Mouse (Mus musculus) embryo, embryonic 11.5 days (tissue): ENCODE results near the gene Tdrd6.

ENCODE experiments used
- DNase-seq: peaks from one replicate; pipeline ENCODE4 v3.0.0-alpha.2; 2012; ENCODE audit warnings: low read depth, low spot score

Tdrd6 gene

DNA sequence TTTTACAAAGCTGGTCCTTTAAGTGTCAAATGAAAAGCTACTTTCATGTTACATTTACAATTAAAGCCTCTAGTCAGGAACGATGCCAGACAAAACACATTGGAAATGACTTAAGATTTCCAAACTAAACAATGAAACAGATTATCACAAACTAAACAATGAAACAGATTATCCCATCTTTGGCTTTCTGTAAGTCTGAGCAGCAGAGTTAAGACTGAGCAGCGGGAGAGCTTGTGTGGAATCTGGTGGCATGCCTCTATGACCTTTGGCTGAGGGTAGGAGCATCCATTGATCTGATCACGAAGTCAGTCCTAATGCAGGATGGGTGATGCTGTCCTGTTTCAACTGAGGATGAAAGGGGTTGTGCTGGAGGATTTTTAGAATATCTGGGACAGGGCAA lies 17.9 kb downstream of the Tdrd6 start:
- no peak for DNase-seq

DNA sequence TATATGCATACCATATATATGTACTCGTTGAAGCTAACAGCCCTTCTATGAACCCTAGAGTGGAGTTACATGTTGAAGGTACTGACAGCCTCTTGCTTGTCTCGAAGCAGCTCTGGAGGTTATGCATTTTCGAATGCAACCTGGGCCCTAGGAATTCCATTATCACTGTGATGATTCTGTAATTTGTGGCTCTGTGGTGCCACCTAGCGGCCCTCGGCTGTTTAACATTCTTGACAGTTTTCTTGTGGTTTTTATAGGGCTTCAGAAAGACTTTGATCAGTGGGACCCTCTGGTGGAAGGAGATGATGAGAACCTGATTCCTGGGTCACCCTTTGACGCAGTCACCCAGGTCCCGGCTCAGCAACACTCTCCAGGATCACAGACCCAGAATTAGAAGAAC lies 18.5 kb downstream of the Tdrd6 start:
- DNase-seq, result peak; percentile 72

DNA sequence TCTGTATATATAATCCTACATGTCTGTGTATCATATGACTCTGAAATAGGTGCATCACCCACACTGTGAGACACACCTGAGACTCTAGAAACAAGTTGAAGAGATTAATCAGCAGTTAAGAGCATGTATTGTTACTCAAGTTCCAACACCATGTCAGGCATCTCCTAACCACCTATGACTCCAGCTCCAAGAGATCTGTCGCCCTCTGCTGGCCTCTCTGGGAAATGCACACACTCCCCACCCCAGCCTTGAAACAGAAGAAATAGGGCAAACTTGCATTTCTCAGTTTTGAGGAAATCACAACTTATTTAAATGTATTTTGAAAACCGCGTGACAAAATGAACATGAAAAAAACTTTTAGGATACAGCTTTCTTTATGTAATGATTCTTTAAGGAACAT lies 23.4 kb downstream of the Tdrd6 start:
- peak; percentile 51 for DNase-seq

DNA sequence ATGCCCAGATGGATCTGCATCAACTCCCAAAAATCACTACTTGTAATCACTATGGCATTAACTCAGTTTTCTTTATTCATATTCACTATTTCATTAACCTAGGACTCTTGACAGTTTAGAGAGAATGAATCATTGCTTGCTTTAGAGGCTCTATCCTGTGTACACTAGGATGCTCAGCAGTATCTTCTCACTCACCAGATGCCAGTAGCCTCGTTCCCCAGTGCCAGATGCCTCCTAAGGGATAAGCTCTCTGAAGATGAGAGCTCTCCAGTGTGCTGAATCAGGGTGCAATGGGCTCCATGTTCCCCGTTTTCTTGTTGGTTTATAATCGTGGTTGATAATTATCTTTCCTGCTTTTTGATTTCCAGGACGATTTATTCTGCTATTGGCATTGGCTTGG lies 31.4 kb downstream of the Tdrd6 start:
- no peak for DNase-seq

DNA sequence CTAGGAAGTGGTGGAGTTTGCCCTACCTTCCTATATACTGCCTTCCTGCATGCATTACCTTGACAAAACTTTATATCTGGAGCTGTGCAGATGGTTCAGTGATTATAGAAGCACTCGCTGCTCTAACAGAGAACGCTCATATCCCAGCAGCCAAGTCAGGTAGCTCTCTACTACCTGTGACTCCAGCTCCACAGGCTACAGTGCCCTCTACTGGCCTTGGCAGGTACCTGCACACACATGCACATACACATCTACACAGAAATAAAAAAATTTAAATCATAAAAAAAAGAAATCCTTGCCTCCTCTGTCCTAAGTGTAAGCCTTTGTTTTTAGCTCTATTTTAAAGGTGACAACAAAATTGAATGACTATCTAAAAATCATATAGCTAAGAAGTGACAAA lies 32.4 kb downstream of the Tdrd6 start:
- DNase-seq, result no peak

DNA sequence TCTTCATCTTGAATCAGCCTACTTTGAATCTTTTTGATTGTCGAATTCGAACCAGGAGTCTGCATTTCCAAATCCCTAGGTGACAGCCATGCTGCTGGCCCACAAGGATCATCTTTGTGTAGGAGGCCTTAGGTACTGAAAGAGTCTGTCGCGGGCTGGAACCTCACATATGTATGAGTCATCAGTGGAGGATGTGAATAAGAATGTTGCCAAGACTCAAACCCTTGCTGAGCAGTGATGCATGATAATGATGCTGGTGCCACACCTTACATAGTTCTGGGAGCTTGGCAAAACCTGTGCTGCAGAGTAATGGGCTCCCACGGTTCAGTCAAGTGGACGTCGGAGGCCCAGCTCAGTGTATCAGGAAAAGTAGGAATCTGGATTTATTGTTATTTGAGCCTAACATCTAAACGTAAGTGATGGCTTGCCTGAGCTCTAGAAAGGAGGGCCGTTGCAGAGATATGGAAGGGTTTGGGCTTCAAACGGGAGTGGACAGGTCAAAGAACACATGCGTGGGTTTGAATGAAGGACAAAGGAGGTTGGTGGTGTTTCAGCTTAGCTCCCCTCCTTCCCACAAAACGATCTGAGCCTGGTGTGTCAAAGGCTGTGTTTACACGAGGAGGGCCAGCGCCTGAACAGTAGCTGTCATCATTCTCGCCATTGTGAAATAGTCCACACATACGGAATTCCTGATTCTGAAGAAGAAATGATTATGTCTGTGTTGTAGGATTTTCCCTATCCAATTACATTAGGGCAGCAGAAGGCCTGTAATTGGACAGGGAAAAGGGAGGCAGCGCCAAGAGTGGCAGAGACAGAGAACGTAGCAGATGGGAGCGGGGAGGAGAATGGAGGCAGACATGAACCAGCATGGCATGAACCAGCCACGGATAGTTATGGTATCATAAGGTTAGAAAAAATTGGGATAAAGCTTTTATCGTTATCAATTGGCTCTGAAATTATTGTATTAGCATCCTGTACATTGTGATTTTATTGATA lies 37.5 kb downstream of the Tdrd6 start:
- no peak for DNase-seq

DNA sequence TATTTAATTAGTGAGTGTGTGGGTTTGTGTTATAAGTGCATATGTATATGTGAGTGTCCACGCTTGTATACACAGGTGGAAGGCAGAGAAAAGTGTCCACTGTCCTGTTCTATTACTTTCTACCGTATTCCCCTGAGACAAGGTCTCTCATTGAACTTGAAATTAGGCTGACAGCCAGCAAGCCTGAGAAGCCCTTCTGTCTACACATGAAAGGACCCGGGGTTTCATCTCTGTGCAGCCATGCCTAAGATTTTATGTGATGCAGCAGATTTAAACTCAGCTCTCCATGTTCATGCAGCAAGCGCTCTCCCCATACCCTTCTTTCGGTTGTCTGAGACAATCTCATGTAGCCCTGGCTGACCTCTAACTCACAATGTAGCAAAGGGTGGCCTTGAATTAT lies 39.6 kb downstream of the Tdrd6 start:
- no peak for DNase-seq

DNA sequence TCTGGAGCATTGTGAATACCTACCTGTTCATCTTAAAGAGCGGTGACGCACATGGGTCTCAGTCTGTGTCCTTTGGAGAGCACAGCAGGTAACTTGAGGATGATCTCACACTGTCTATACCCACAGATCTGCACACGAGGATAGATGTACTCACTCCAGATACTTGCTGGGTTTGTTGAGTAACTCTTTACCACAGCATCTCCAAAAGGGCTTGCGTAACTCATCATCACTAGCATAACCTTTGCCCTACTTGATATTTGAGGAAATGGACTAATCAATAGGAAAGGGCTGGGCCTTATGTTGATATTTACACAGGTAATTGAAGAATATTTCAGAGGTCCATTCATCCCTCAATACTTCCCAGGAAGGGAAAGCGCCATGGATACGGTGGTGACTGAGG lies 40.3 kb downstream of the Tdrd6 start:
- no peak for DNase-seq

DNA sequence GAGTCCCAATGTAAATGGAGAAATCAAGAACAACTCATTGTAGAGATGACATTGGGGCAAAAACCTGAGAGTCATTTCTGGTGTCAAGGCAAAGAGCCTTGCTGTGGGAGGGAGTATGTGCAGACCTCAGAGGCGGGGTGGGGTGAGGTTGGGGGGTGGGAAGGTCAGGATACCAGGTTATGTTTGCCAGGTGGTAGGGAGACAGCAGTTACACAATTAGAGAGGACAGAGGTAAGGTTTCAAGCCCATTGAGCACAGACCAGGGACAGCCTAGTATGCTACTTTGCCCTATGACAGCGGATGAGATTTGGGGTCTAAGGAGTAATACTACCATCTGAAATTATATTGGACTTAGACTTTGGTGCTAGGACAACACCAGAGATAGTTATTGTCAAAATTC lies 42.8 kb downstream of the Tdrd6 start:
- DNase-seq, result no peak

DNA sequence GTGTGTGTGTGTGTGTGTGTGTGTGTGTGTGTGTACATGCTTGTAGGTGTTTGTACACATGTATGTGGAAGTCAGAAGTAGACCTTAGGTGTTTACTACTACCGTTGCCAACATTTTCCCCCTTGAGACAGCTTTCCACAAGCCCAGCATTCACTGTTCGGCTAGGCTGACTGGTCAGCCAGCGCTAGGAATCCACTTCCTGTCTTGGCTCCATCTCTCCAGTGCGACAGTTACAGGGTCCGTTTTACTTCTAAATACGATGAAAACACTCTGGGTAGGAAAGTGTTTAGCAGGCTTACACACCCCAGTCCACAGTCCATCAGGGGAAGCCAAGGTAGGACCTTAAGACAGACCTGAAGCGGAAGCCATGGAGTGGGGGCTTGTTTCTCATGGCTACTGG lies 45.3 kb downstream of the Tdrd6 start:
- DNase-seq, result no peak

DNA sequence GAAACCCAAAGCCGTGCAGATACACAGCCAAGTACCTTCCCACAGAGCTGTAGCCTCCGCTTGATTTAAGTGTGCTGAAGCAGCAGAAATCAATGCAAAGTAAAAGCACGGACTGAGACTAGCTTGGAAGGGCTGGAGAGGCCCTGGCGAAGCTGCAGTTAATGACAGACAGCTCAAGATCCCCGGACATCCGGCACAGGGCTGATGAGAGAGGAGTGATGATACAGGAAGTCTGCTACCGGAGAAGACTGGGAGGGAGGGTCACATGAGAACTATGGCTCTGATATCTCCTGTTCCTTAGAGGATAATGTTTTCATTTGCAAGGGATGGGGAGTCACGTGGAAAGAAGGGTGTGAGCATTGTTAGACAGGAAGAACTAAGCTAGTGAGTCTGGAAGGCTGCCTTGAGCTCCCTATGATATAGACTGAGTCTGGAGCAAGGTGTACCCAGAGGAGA lies 49.1 kb downstream of the Tdrd6 start:
- DNase-seq, result no peak

DNA sequence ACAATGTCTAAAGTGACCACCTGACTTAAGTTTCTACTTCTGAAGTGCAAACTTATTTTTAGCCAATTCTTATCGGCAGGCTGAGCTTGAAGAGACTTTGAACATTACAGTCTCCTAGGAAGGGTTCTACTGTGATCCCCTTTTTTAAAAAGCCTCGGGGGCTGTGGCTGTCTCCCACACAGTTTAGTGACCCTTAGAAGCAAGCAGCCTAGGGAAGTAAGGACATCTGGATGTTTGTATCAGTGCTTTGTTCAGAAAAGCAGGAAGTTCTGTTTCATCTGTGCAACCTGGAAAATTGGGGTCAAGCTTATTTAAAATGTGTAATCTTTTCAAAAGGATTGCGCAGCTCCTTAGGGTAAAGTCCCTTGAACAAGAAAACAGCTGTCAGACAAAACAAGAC lies 49.6 kb downstream of the Tdrd6 start:
- DNase-seq, result no peak

DNA sequence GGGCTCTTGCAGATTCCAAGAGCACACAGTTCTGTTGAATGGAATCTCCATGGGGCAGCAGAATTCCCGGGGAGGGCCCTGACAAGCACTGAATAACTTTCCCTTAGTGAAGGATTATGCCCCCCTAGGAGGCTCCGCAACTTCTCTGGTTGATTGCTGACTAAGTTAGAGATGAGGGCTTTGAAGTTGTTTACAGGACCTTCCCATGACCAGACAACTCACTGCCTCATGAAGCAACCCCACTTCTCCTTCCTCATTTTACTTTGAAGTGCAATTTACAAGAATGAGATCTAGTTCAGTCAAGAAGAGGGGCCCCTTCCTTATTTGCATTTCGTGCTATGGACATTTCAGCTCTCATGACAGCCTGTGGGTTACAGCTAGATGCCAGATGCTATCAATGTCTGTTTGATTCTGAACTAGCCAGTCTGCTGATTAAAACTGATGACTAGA lies 56.5 kb downstream of the Tdrd6 start:
- DNase-seq, result no peak

DNA sequence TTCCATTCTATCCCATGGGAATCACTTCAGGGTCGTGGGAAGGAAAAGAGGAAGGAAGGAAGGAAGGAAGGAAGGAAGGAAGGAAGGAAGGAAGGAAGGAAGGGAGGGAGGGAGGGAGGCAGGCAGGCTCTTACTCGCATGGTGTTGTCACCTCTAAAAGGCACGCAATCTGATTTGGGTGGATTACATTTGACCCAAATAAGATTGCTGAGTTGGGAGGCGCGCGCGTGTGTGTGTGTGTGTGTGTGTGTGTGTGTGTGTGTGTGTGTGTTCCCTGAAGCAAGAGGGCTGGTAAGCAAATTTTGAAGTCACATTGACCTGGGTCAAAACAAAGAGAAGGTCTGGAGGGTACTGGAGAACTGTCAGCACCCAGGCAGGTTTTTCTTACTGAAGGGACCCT lies 60.8 kb downstream of the Tdrd6 start:
- DNase-seq, result no peak

DNA sequence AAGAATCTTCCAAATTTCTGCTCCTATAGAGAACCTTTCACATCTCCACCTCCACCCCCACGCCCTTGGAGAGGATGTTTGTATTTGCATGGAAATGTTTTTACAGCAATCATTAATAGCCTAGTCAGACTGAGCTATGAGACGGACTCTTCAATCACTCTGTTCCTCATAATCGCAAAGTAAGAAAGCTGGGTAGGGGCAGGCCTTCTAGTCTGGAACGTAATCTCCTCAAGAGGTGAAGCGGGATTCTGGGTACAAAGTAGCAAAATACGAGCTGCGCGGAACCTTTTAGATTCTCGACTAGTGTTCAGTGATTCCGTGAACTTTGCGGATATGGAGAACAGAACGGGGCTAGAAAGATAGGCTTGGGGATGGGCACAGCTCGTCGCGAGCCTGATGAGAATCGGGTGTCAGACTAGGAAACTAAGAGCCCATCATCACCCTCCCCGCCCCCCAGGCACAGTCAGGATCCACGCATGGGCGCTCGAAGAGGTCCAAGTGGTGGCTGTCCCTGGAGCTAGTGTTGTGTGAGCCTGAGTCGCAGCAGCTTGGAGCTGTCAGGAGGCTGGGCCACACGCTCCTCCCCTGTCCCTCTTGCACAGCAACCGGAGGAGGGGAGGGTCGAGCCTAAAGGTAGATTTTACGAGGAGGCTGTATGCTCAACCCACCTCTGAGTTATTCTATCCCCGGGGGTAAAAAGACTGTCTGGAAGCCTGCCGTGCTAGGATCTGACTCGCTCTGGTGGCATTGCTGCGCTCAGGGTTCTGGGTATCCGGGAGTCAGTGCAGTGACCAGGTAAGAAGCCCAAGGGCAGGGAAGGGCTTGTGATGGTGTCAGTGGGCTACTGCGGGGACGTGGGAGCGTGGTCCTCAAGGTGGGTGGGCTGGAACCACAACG lies 61.9 kb downstream of the Tdrd6 start, which contains the start of gene Pla2g7:
Gene Pla2g7, plus strand, starts transcription at position 107 of the 897 bp plus-strand sequence.
- DNase-seq, result no peak

DNA sequence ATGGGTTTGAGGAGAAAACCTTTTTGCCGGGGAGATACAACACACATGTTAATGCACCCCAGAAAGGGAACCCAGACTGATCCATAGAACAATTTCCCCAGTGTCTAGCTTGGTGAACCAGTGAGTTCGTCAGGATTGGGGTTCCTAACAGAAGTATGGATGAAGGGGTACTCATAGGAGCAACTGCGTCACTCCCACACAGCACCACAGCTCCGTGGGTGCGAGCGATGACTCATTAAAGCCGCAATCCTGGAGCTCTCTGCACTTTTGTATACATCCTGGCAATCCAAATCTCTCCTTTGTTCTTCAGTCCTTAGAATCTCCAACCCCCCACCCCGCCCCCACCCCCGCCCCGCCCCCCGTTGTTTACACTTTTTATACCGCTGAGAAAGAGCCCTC lies 62.5 kb downstream of the Tdrd6 start:
- no peak for DNase-seq
